Mouse (Mus musculus) forebrain, embryonic 10.5 days (tissue): ENCODE measurements around the gene Eapp. TPM values are rescaled to one million over a fixed set of nuclear protein-coding genes. Genes with fewer than 3 reads are reported as not detected.

Source experiments
- DNase-seq: peaks from one replicate; pipeline ENCODE4 v3.0.0-alpha.2; 2017; ENCODE audit warnings: low spot score; ENCODE audit errors: extremely low spot score
- H3K27ac ChIP-seq: fragments of 300-500 bp; sonication (generic); 2 replicates; pipeline ENCODE4 v1.5.1; 2016; ENCODE audit warnings: mild to moderate bottlenecking
- H3K27me3 ChIP-seq: fragments of 300-500 bp; sonication (generic); 2 replicates; pipeline ENCODE4 v1.6.1; 2016; ENCODE audit warnings: mild to moderate bottlenecking; ENCODE audit not compliant: poor library complexity, severe bottlenecking
- H3K36me3 ChIP-seq: fragments of 300-500 bp; sonication (generic); replicated peaks from 2 replicates; pipeline ENCODE4 v1.6.1; 2016; ENCODE audit warnings: mild to moderate bottlenecking, moderate library complexity
- H3K4me1 ChIP-seq: fragments of 300-500 bp; sonication (generic); 2 replicates; pipeline ENCODE4 v1.6.1; 2016
- H3K4me3 ChIP-seq: fragments of 300-500 bp; sonication (generic); 2 replicates; pipeline ENCODE4 v1.5.1; 2016; ENCODE audit warnings: mild to moderate bottlenecking, moderate library complexity
- H3K9me3 ChIP-seq: fragments of 300-500 bp; sonication (generic); 2 replicates; pipeline ENCODE4 v1.6.1; 2016; ENCODE audit warnings: mild to moderate bottlenecking, moderate library complexity
- WGBS: fragments of 180-500 bp; shearing (Covaris S2); methylation state at CpG from one replicate; pipeline ENCODE4 v1.1.7; 2016; 5-methylcytosine and 5-hydroxymethylcytosine counted together
- microRNA counts: library from miRNA; unstranded; fragments of <30 nt; microRNA quantifications from one replicate; lab custom pipeline; 2017
- microRNA-seq: library from miRNA; unstranded; fragments of <30 nt; microRNA quantifications from one replicate; pipeline ENCODE4, GENCODE M21; 2017
- polyA plus RNA-seq: library from polyadenylated mRNA; unstranded; fragments of >200 nt; fragmentation: Nextera tagmentation; extraction: Ambion mirVana; gene quantifications from 2 replicates; pipeline ENCODE4 v1.2.1, GENCODE M21; 2016

The Eapp gene
- polyA plus RNA-seq, 1 experiment from 2014 or later: 74.0 TPM

DNA sequence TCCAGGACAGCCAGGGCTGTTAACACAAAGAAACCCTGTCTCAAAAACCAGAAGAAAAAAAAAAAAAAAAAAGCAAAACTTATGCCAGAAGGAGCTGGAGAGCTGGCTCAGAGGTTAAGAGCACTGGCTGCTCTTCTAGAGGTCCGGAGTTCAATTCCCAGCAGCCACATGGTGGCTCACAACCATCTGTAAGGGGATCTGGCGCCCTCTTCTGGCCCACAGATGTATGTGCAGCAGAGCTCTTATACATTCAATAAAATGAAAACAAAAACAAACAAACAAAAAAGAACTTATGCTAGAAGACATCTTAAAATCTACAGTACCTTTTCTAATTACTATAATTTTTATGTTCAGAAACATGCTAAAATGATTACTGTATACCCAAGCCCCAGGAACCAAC is 50.8 kb downstream of the Eapp start:
- no peak for DNase-seq
- Histone ChIP-seq H3K27ac (no peak overlapping the region), H3K27me3 (no peaks in the 10 kb centered on the region), H3K4me1 (no peaks in the 10 kb centered on the region), H3K36me3 (peaks cover 47% of the 10 kb centered on the region), H3K9me3 (no peaks in the 10 kb centered on the region; the same call in 1 of the 2 replicates), H3K4me3 (no peak overlapping the region)
- 77% methylated on average over 2 of the region's 2 CpGs for WGBS

DNA sequence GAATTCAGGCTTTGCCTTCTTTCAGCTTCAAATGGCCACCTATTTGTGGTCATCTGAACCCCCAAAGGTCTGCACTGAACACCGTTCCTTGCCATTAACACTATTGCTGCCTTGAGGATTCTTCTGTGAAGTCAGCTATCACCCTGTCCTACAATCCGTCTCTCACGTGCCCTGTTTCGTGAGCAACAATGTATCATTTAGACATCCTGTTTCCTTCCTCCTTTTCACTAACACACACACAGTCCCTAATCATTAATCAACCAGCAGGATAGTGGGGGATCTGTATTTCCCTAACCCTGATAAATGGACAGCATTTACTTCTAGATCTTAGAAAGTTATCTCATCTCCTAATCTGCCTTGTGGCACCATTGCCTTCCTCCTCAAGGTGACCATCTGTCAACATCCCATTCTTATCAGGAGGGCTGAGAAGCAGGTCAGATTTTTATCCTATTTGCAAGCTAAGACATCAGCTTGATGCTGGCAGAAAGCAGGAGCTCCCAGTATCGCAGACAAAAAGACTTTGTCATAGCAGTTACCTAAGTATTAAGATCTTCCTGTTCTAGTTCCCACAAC is 52.3 kb downstream of the Eapp start:
- Histone ChIP-seq H3K27ac (no peak overlapping the region), H3K27me3 (no peaks in the 10 kb centered on the region), H3K9me3 (no peaks in the 10 kb centered on the region; the same call in 1 of the 2 replicates), H3K4me3 (no peak overlapping the region), H3K4me1 (no peaks in the 10 kb centered on the region), H3K36me3 (peaks cover 38% of the 10 kb centered on the region)
- WGBS: 90% methylated on average over 5 of the region's 5 CpGs
- no peak for DNase-seq

GRCm38 (mm10) chr12:54641374-54641773 is 54.3 kb downstream of the Eapp start:
- 93% methylated on average over 4 of the region's 4 CpGs for WGBS
- DNase-seq: no peak
- peaks cover 18% of the 10 kb centered on the region for H3K36me3 ChIP-seq
- H3K27me3 ChIP-seq: no peaks in the 10 kb centered on the region
- H3K4me3 ChIP-seq: no peak overlapping the region
- no peaks in the 10 kb centered on the region for H3K4me1 ChIP-seq
- H3K9me3 ChIP-seq: no peaks in the 10 kb centered on the region; the same call in 1 of the 2 replicates
- H3K27ac ChIP-seq: no peak overlapping the region

DNA sequence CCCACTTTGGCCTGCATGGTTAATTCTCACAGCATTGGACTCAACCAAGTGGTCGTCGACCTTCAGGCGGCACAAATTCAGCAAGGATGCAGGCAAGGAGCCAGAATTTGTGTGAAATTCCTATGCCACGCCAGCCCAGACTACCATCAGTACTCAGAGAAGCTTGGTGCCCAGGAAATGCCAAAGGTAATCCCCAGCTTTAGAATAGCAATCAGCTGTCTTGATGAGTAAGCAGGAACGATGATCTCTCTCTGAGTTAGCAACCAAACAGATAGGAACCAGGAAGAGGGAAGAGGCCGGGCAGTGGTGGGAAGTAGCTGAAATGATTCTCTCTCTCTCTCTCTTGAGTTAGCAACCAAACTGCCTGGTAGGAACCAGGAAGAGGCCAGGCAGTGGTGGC is 55.4 kb downstream of the Eapp start:
- H3K27ac ChIP-seq: no peak overlapping the region
- H3K4me3 ChIP-seq: no peak overlapping the region
- DNase-seq: no peak
- H3K36me3 ChIP-seq: peaks cover 7% of the 10 kb centered on the region
- H3K4me1 ChIP-seq: no peaks in the 10 kb centered on the region
- no peaks in the 10 kb centered on the region for H3K27me3 ChIP-seq
- 95% methylated on average over 6 of the region's 6 CpGs for WGBS
- no peaks in the 10 kb centered on the region; the same call in 1 of the 2 replicates for H3K9me3 ChIP-seq

DNA sequence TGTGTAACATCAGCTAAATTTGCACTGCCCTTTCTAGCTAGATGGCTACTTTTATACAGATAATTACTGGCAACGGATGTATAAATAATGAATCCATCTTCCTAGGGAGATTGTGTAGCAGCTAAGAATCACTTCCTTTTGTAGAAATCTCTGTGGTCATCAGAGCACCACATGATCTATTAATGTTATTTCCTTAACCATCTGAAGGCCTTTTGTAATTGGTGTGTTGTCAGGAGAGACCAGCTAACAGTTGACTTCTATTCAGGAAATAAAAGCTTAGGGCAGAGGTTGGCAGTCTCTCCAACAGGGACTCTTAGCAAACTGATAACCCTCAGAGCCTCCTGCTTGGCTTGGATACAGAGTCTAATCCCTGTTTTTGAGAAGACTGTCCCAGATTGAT is 58.7 kb downstream of the Eapp start:
- Histone ChIP-seq H3K9me3 (no peaks in the 10 kb centered on the region), H3K36me3 (no peaks in the 10 kb centered on the region), H3K4me1 (no peaks in the 10 kb centered on the region), H3K4me3 (no peak overlapping the region), H3K27ac (no peak overlapping the region), H3K27me3 (no peaks in the 10 kb centered on the region)
- DNase-seq: no peak
- 87% methylated on average over 1 of the region's 1 CpGs for WGBS

DNA sequence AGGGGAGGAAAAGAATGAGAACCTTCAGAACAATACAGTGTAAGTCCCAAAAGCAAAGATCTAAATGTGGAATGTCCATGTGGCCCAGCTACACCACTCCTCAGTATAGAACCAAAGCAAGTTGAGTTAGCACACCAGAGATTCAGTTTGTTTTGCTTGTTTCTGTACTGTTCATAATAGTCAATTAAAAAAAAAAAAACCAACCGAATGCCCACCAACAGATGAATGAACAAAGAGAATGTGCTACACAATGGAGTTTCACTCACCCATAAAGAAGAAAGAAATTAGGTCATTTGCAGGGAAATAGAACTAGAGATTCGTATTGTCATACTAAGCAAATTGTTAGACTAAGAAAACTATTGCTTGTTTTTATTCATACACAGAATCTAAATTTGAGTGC is 63.6 kb downstream of the Eapp start:
- Histone ChIP-seq H3K27ac (no peak overlapping the region), H3K9me3 (peaks cover 5% of the 10 kb centered on the region; the same call in 1 of the 2 replicates), H3K4me3 (no peak overlapping the region), H3K36me3 (no peaks in the 10 kb centered on the region), H3K4me1 (no peaks in the 10 kb centered on the region), H3K27me3 (no peaks in the 10 kb centered on the region)
- no peak for DNase-seq
- 85% methylated on average over 2 of the region's 2 CpGs for WGBS

DNA sequence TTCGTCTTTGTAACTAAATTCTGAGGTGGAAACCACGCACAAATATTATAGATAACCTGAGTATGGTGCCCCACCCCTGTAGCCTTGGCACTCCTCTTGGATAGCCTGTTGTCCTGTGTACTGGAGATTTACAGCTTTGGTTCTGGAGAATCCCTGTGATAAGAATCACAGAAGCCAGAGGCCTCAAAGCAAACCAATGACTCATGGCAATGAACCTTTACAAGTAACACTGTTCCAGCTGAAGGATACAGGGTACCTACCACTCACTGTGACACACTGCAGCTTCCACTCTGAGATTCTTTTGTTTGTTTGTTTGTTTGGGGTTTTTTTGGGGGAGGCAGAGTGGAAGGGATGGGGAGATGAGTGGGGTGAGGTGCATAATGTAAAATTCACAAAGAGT is 73.8 kb downstream of the Eapp start:
- Histone ChIP-seq H3K4me1 (peaks cover 6% of the 10 kb centered on the region; the same call in 1 of the 2 replicates), H3K9me3 (no peaks in the 10 kb centered on the region), H3K27ac (no peak overlapping the region), H3K4me3 (no peak overlapping the region), H3K36me3 (no peaks in the 10 kb centered on the region), H3K27me3 (no peaks in the 10 kb centered on the region)
- 91% methylated on average over 2 of the region's 2 CpGs for WGBS
- no peak for DNase-seq

MicroRNA genes within 50 kb of the gene (microRNA counts, 519-probe panel; counts per million panel counts)
- microRNA mmu-miR-1892 (lab: Ali Mortazavi, UCI): 341 counts per million, percentile 65 among the panel's probes with 10 or more counts

Small RNA genes within 50 kb of the gene (microRNA-seq; reads per million reads assigned to microRNA genes)
- gene Mir1892: not detected

Other genes starting within 250 kb of the Eapp start
- 163 and 165 TPM in 2 replicates for gene Sptssa, start 39.3 kb downstream of the Eapp start, polyA plus RNA-seq
- 188 and 196 TPM in 2 replicates for gene Snx6, start 99.8 kb upstream of the Eapp start, polyA plus RNA-seq
- gene Cfl2, start 167.0 kb upstream of the Eapp start, polyA plus RNA-seq: 198 and 200 TPM in 2 replicates